Mouse (Mus musculus) stomach, postnatal 0 days (tissue): Measurements from ENCODE around the gene Syndig1. TPM values are rescaled to one million over a fixed set of nuclear protein-coding genes. Genes with fewer than 3 reads are reported as not detected.

Experiments
- ATAC-seq: fragments of 200-750 bp; cut with Nextera tagmentation; 2 replicates; pipeline ENCODE4 v1.8.0; 2017; ENCODE audit not compliant: low FRiP score, low TSS enrichment
- DNase-seq: peaks from one replicate; pipeline ENCODE4 v3.0.0-alpha.2; 2016; ENCODE audit warnings: low spot score
- H3K27ac ChIP-seq: fragments of 300-500 bp; sonication (generic); replicated peaks from 2 replicates; pipeline ENCODE4 v1.5.1; 2014; ENCODE audit warnings: mild to moderate bottlenecking, control low read depth
- H3K27me3 ChIP-seq: fragments of 300-500 bp; sonication (generic); 2 replicates; pipeline ENCODE4 v1.6.1; 2014; ENCODE audit warnings: low read length; ENCODE audit not compliant: control insufficient read depth, insufficient read depth
- H3K36me3 ChIP-seq: fragments of 300-500 bp; sonication (generic); 2 replicates; pipeline ENCODE4 v1.6.1; 2014; ENCODE audit warnings: low read length, mixed read lengths; ENCODE audit not compliant: control insufficient read depth, insufficient read depth
- H3K4me1 ChIP-seq: fragments of 300-500 bp; sonication (generic); replicated peaks from 2 replicates; pipeline ENCODE4 v1.6.1; 2014; ENCODE audit warnings: antibody characterized with exemption; ENCODE audit not compliant: control insufficient read depth, insufficient read depth
- H3K4me2 ChIP-seq: fragments of 300-500 bp; sonication (generic); replicated peaks from 2 replicates; pipeline ENCODE4 v1.6.1; 2014; ENCODE audit warnings: low read depth, mild to moderate bottlenecking, control low read depth, moderate library complexity
- H3K4me3 ChIP-seq: fragments of 300-500 bp; sonication (generic); 2 replicates; pipeline ENCODE4 v1.5.1; 2014; ENCODE audit warnings: low read depth, low read length, control low read depth
- H3K9ac ChIP-seq: fragments of 300-500 bp; sonication (generic); 2 replicates; pipeline ENCODE4 v1.6.1; 2014; ENCODE audit warnings: mild to moderate bottlenecking, low read length, control low read depth, mixed read lengths
- H3K9me3 ChIP-seq: fragments of 300-500 bp; sonication (generic); 2 replicates; pipeline ENCODE4 v1.6.1; 2016; ENCODE audit warnings: low read length; ENCODE audit not compliant: control insufficient read depth
- CTCF ChIP-seq: IDR thresholded peaks from 2 replicates; pipeline ENCODE4 v1.5.1; 2016; ENCODE audit warnings: antibody characterized with exemption, low read depth, mild to moderate bottlenecking, moderate library complexity
- EP300 ChIP-seq: optimal IDR thresholded peaks from 2 replicates; pipeline ENCODE3; 2016; ENCODE audit warnings: antibody characterized with exemption
- WGBS: fragments of 180-500 bp; shearing (Covaris S2); extraction: QIAGEN DNeasy Blood & Tissue Kit; methylation state at CpG from one replicate; pipeline ENCODE4 v1.1.7; 2014; 5-methylcytosine and 5-hydroxymethylcytosine counted together
- polyA plus RNA-seq: library from polyadenylated mRNA; unstranded; fragments of >200 nt; fragmentation: Nextera tagmentation; extraction: Ambion mirVana; gene quantifications from 2 replicates; pipeline ENCODE4 v1.2.1, GENCODE M21; 2015

Gene Syndig1
- polyA plus RNA-seq, 1 experiment from 2014 or later: 7.2 TPM

GRCm38 (mm10) chr2:149950641-149951040, 121.6 kb downstream of the Syndig1 start:
- Histone ChIP-seq H3K4me3 (no peak overlapping the region), H3K27ac (no peak overlapping the region), H3K9me3 (no peaks in the 10 kb centered on the region), H3K4me2 (no peak overlapping the region), H3K27me3 (no peaks in the 10 kb centered on the region), H3K36me3 (no peaks in the 10 kb centered on the region), H3K9ac (no peak overlapping the region), H3K4me1 (no peaks in the 10 kb centered on the region)
- TF ChIP-seq EP300: no peak
- TF ChIP-seq CTCF: no peak
- ATAC-seq (no peak), DNase-seq (no peak)
- 85% methylated on average over 4 of the region's 4 CpGs for whole genome bisulfite sequencing

DNA sequence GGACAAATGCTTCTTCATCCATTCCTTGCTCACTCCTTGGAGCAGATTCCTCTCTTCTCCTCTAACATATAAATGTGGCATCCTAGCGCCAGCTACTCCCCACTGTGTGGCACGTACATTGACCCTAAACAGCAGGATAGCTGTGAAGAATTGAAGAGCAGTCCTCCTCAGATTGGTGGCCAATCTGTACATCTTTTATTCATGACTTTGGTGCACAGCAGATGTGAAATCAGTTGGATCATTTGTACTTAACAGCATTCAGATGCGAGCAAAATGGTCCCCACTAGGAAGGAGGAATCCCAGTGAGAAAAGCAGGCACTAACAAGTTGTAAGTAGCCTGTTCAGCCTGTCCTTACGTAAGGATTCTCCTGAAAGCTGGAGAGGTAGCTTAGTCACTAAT, 142.0 kb downstream of the Syndig1 start:
- Histone ChIP-seq H3K4me1 (no peaks in the 10 kb centered on the region), H3K4me2 (no peak overlapping the region), H3K4me3 (no peak overlapping the region), H3K9ac (no peak overlapping the region), H3K9me3 (no peaks in the 10 kb centered on the region), H3K27ac (no peak overlapping the region), H3K36me3 (no peaks in the 10 kb centered on the region), H3K27me3 (no peaks in the 10 kb centered on the region)
- no peak for TF ChIP-seq CTCF
- TF ChIP-seq EP300: no peak
- DNase-seq: no peak
- ATAC-seq: no peak
- WGBS: 84% methylated on average over 4 of the region's 4 CpGs

GRCm38 (mm10) chr2:149973583-149973982, 144.6 kb downstream of the Syndig1 start:
- ATAC-seq (no peak), DNase-seq (no peak)
- H3K27ac ChIP-seq: no peak overlapping the region
- no peaks in the 10 kb centered on the region for H3K4me1 ChIP-seq
- H3K4me3 ChIP-seq: no peak overlapping the region
- no peaks in the 10 kb centered on the region for H3K36me3 ChIP-seq
- no peak overlapping the region for H3K4me2 ChIP-seq
- WGBS: 23% methylated on average over 6 of the region's 6 CpGs
- no peaks in the 10 kb centered on the region for H3K27me3 ChIP-seq
- H3K9ac ChIP-seq: no peak overlapping the region
- TF ChIP-seq CTCF: no peak
- no peak for TF ChIP-seq EP300
- no peaks in the 10 kb centered on the region for H3K9me3 ChIP-seq

- Histone ChIP-seq H3K27me3 (no peaks in the 10 kb centered on the region), H3K27ac (no peak overlapping the region), H3K9ac (no peak overlapping the region), H3K4me2 (no peak overlapping the region), H3K36me3 (no peaks in the 10 kb centered on the region), H3K4me3 (no peak overlapping the region), H3K4me1 (no peaks in the 10 kb centered on the region), H3K9me3 (no peaks in the 10 kb centered on the region)
- ATAC-seq: no peak
- no peak for DNase-seq
- no peak for TF ChIP-seq CTCF
- TF ChIP-seq EP300: no peak
- 77% methylated on average over 1 of the region's 1 CpGs for WGBS
These were observed 151.4 kb downstream of the Syndig1 start for GRCm38 (mm10) chr2:149980419-149980818.

- Histone ChIP-seq H3K9me3 (no peaks in the 10 kb centered on the region), H3K27ac (no peak overlapping the region), H3K27me3 (no peaks in the 10 kb centered on the region), H3K9ac (no peak overlapping the region), H3K4me2 (no peak overlapping the region), H3K4me3 (no peak overlapping the region), H3K4me1 (no peaks in the 10 kb centered on the region), H3K36me3 (no peaks in the 10 kb centered on the region)
- ATAC-seq (no peak), DNase-seq (no peak)
- no peak for TF ChIP-seq CTCF
- TF ChIP-seq EP300: no peak
These were observed 153.5 kb downstream of the Syndig1 start for GRCm38 (mm10) chr2:149982466-149982865.

DNA sequence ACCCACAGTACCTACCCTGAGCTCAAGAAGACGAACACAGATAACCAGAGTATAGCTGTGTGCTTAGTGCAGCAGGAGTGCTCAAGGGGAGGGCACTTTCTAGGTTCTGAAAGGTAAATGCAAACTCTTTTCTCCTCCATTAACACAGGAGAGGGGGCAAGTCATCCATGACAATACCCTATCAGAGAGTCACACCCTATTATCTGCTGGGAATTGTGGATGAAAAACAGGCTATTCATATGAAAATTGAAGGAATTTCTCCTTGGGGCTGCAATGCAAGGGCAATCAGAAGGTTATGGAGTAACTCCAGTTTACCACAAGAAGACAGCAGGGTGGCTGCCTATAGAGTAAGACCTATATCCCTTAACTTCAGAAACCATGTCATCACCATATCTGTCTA, 154.1 kb downstream of the Syndig1 start:
- H3K9me3 ChIP-seq: no peaks in the 10 kb centered on the region
- no peaks in the 10 kb centered on the region for H3K4me1 ChIP-seq
- 79% methylated on average over 1 of the region's 1 CpGs for WGBS
- no peak overlapping the region for H3K27ac ChIP-seq
- no peak overlapping the region for H3K4me3 ChIP-seq
- ATAC-seq (no peak), DNase-seq (no peak)
- no peak overlapping the region for H3K4me2 ChIP-seq
- TF ChIP-seq EP300: no peak
- no peak for TF ChIP-seq CTCF
- H3K36me3 ChIP-seq: no peaks in the 10 kb centered on the region
- no peak overlapping the region for H3K9ac ChIP-seq
- no peaks in the 10 kb centered on the region for H3K27me3 ChIP-seq
